ENCODE assay signal across 12 mouse cellular contexts in the genomic region with DNA sequence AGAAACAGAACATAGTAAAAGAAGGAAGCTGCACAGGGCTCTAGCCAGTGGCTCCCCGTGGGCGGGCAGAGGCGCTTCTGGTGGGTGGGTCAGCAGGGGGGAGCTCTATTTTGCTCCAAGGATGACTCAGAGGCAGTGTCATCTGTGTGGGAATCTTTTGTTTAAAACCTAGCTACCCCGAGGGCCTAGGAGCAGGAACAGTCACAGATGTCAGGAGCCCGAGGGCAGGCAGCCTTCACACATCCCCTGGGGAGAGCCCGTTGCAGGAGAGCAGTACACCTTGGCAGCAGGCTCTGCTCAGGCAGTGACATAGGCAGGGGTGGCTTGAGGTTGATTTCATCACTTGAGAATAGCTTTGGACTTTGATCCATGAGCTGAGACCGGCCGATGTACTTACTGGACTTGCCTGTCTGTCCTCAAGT. TPM values are rescaled to one million over a fixed set of nuclear protein-coding genes. Genes with fewer than 3 reads are reported as not detected.
DNase-seq lines count a peak whose midpoint lies in the region; ATAC-seq lines count a peak whose summit lies in the region.
"Had no signal": no experiment of that assay in that cellular context is flagged by ENCODE, and none has a peak within 500 bp of the region (broad histone marks: within the 10 kb centered on the region; RNA-seq: fewer than 3 reads in every experiment).

No protein-coding gene starts in this region.

- H3K36me3 ChIP-seq in forebrain, embryonic 14.5 days (ENCODE audit: control insufficient read depth, insufficient read depth, low read length), result no peaks in the 10 kb centered on the region
- H3K36me3 ChIP-seq: neural tube, embryonic 12.5 days had no signal

- no peak overlapping the region for H3K9ac ChIP-seq in forebrain, embryonic 14.5 days (ENCODE audit: low read length)
- H3K9ac ChIP-seq: neural tube, embryonic 12.5 days had no signal

- 64% methylated on average over 8 of the region's 8 CpGs for WGBS in forebrain, embryonic 14.5 days

- DNase-seq in kidney, adult 11 months, result peak; percentile 82
- DNase-seq in kidney, postnatal 10 days, result no peak
- DNase-seq in 3134 (ENCODE audit: extremely low read depth, insufficient read length, low spot score) (peak; percentile 72), NIH3T3 (ENCODE audit: low read depth) (peak; percentile 62)
- peak; percentile 88 for DNase-seq in kidney, adult 9 months
- DNase-seq in forebrain, embryonic 14.5 days (ENCODE audit: low spot score), result no peak
- no peak for DNase-seq in urinary bladder, postnatal 4 days (ENCODE audit: low spot score in 2 of 2)
- DNase-seq: cerebellum, adult 11 months; thymus, postnatal 36 days had no signal

- no peak overlapping the region for H3K4me3 ChIP-seq in forebrain, embryonic 14.5 days (ENCODE audit: low read depth, low read length)
- H3K4me3 ChIP-seq: neural tube, embryonic 12.5 days had no signal

- H3K4me2 ChIP-seq in forebrain, embryonic 14.5 days (ENCODE audit: low read length), result no peak overlapping the region
- H3K4me2 ChIP-seq: neural tube, embryonic 12.5 days had no signal

- no peaks in the 10 kb centered on the region for H3K4me1 ChIP-seq in forebrain, embryonic 14.5 days (ENCODE audit: control insufficient read depth, insufficient read depth, low read length)

- no peak overlapping the region for H3K27ac ChIP-seq in forebrain, embryonic 14.5 days (ENCODE audit: low read depth, low read length)
- H3K27ac ChIP-seq: neural tube, embryonic 12.5 days had no signal

- ATAC-seq in forebrain, embryonic 14.5 days, result no peak
- ATAC-seq in cerebellum, adult (ENCODE audit: insufficient number of reproducible peaks, low FRiP score, low TSS enrichment), result no peak

- no peaks in the 10 kb centered on the region for H3K9me3 ChIP-seq in forebrain, embryonic 14.5 days (replicated peaks; ENCODE audit: control insufficient read depth, low read length)
- H3K9me3 ChIP-seq: neural tube, embryonic 12.5 days had no signal

- H3K27me3 ChIP-seq in forebrain, embryonic 14.5 days (replicated peaks; ENCODE audit: control insufficient read depth, insufficient read depth, low read length), result no peaks in the 10 kb centered on the region
- H3K27me3 ChIP-seq: CH12.LX; neural tube, embryonic 12.5 days had no signal

RNA-seq across cellular contexts. Expression of a gene that starts 13.9 kb away (rescaled TPM):
- 26.9 and 29.9 TPM in 2 replicates for polyA plus RNA-seq in forebrain, embryonic 14.5 days (2014; fragmentation: Nextera tagmentation; extraction: Ambion mirVana)

RNA-seq across cellular contexts. Expression of a gene that starts 43.3 kb away (rescaled TPM):
- polyA plus RNA-seq in forebrain, embryonic 14.5 days (2014; fragmentation: Nextera tagmentation; extraction: Ambion mirVana), result 42.4 and 45.2 TPM in 2 replicates

Comparison
In these comparisons a context has a peak if more than half of its experiments do, and no peak if none do; other contexts are left out.
1. DNase-seq: peak in kidney, adult 11 months (single experiment), 3134 (single experiment), NIH3T3 (single experiment) and kidney, adult 9 months (single experiment); none in kidney, postnatal 10 days (single experiment), forebrain, embryonic 14.5 days (single experiment) and urinary bladder, postnatal 4 days (0 of 2).